In genomic region chr1:91346892-91347291, GRCm38 (mm10) we compare ENCODE assay signal across 8 mouse cellular contexts. TPM values are rescaled to one million over a fixed set of nuclear protein-coding genes. Genes with fewer than 3 reads are reported as not detected.
DNase-seq lines count a peak whose midpoint lies in the region; ATAC-seq lines count a peak whose summit lies in the region.

No protein-coding gene starts in this region.

- no peak overlapping the region for H3K4me3 ChIP-seq in forebrain, embryonic 15.5 days
- H3K4me3 ChIP-seq in hindbrain, embryonic 12.5 days, result no peak overlapping the region

- H3K27me3 ChIP-seq in forebrain, embryonic 15.5 days, result peaks cover 38% of the 10 kb centered on the region
- H3K27me3 ChIP-seq in hindbrain, embryonic 12.5 days, result peaks cover 49% of the 10 kb centered on the region

- intact Hi-C loops in left cerebral cortex, postnatal 10 days (cut with DNase I), result no loop called here

- no peak overlapping the region for H3K4me2 ChIP-seq in forebrain, embryonic 15.5 days (replicated peaks)
- no peak overlapping the region for H3K4me2 ChIP-seq in hindbrain, embryonic 12.5 days (replicated peaks)

- peak; percentile 86 for ATAC-seq in forebrain, embryonic 15.5 days (replicated peaks)
- ATAC-seq in hindbrain, embryonic 12.5 days (ENCODE audit: low FRiP score), result peak; percentile 61
- ATAC-seq in megakaryocyte progenitor cell, adult 5-6 weeks (replicated peaks; ENCODE audit: poor library complexity), result peak; percentile 91

- no peak overlapping the region for H3K9ac ChIP-seq in forebrain, embryonic 15.5 days (replicated peaks)
- no peak overlapping the region for H3K9ac ChIP-seq in hindbrain, embryonic 12.5 days

- H3K4me1 ChIP-seq in forebrain, embryonic 15.5 days, result peaks cover 11% of the 10 kb centered on the region
- H3K4me1 ChIP-seq in hindbrain, embryonic 12.5 days, result peaks cover 14% of the 10 kb centered on the region

- H3K36me3 ChIP-seq in forebrain, embryonic 15.5 days, result no peaks in the 10 kb centered on the region
- H3K36me3 ChIP-seq in hindbrain, embryonic 12.5 days, result no peaks in the 10 kb centered on the region

- H3K27ac ChIP-seq in forebrain, embryonic 15.5 days (replicated peaks), result no peak overlapping the region
- H3K27ac ChIP-seq in hindbrain, embryonic 12.5 days, result no peak overlapping the region

- peak; percentile 52 to 72 for DNase-seq in left cerebral cortex, adult 18-20 months (ENCODE audit: low spot score in 2 of 2)
- no peak for DNase-seq in left cerebral cortex, postnatal 10 days (ENCODE audit: extremely low spot score in 1 of 2, low spot score in 2 of 2)
- peak; percentile 51 for DNase-seq in cerebellum, adult 11 months
- DNase-seq in layer of hippocampus, postnatal 10 days (ENCODE audit: low spot score in 2 of 2), result peak; percentile 59 to 70
- DNase-seq in right cerebral cortex, postnatal 4 days, result peak; percentile 35

- H3K9me3 ChIP-seq in forebrain, embryonic 15.5 days, result no peaks in the 10 kb centered on the region
- H3K9me3 ChIP-seq in hindbrain, embryonic 12.5 days (replicated peaks), result no peaks in the 10 kb centered on the region

- WGBS in forebrain, embryonic 15.5 days, result 35% methylated on average over 3 of the region's 3 CpGs
- 38% methylated on average over 3 of the region's 3 CpGs for WGBS in hindbrain, embryonic 12.5 days

RNA-seq across cellular contexts. Expression of gene Klhl30, which starts 3.9 kb away (rescaled TPM):
- total RNA-seq in left cerebral cortex, adult 18-20 months (2021), result under 1 TPM; 0.26 to 0.30 TPM
- total RNA-seq in left cerebral cortex, postnatal 10 days (2021), result not detected
- 0.08 TPM in 1 of 2 replicates, not detected in the other for polyA plus RNA-seq in forebrain, embryonic 15.5 days (2015; fragmentation: Nextera tagmentation; extraction: Ambion mirVana)
- polyA plus RNA-seq in hindbrain, embryonic 12.5 days (2016; fragmentation: Nextera tagmentation; extraction: Ambion mirVana), result 0.41 and 0.59 TPM in 2 replicates
- total RNA-seq in layer of hippocampus, postnatal 10 days (2021), result not detected
- not detected in 2 replicates for total RNA-seq in megakaryocyte progenitor cell, adult 5-6 weeks (2015)
- 0.07 TPM in 1 of 2 replicates, not detected in the other for total RNA-seq in megakaryocyte progenitor cell, adult 5-6 weeks (2017)

RNA-seq across cellular contexts. Expression of gene Erfe, which starts 19.3 kb away (rescaled TPM):
- total RNA-seq in left cerebral cortex, adult 18-20 months (2021), result under 1 TPM; 0.30 to 0.58 TPM
- under 1 TPM; 0.39 to 0.41 TPM for total RNA-seq in left cerebral cortex, postnatal 10 days (2021)
- 0.20 TPM in 2 replicates for polyA plus RNA-seq in forebrain, embryonic 15.5 days (2015; fragmentation: Nextera tagmentation; extraction: Ambion mirVana)
- 0.49 and 0.90 TPM in 2 replicates for polyA plus RNA-seq in hindbrain, embryonic 12.5 days (2016; fragmentation: Nextera tagmentation; extraction: Ambion mirVana)
- total RNA-seq in layer of hippocampus, postnatal 10 days (2021), result under 1 TPM; 0.18 to 0.57 TPM
- total RNA-seq in megakaryocyte progenitor cell, adult 5-6 weeks (2015), result 1.7 TPM in 1 of 2 replicates, not detected in the other
- 0.50 and 2.5 TPM in 2 replicates for total RNA-seq in megakaryocyte progenitor cell, adult 5-6 weeks (2017)

RNA-seq across cellular contexts. Expression of gene Espnl, which starts 25.0 kb away (rescaled TPM):
- under 1 TPM; 0.16 to 0.26 TPM for total RNA-seq in left cerebral cortex, adult 18-20 months (2021)
- total RNA-seq in left cerebral cortex, postnatal 10 days (2021), result under 1 TPM; 0.13 to 0.14 TPM
- 0.06 and 0.10 TPM in 2 replicates for polyA plus RNA-seq in forebrain, embryonic 15.5 days (2015; fragmentation: Nextera tagmentation; extraction: Ambion mirVana)
- 0.17 and 0.18 TPM in 2 replicates for polyA plus RNA-seq in hindbrain, embryonic 12.5 days (2016; fragmentation: Nextera tagmentation; extraction: Ambion mirVana)
- total RNA-seq in layer of hippocampus, postnatal 10 days (2021), result under 1 TPM; 0.07 to 0.09 TPM
- total RNA-seq in megakaryocyte progenitor cell, adult 5-6 weeks (2015), result 0.05 and 0.17 TPM in 2 replicates
- total RNA-seq in megakaryocyte progenitor cell, adult 5-6 weeks (2017), result 0.03 and 0.17 TPM in 2 replicates

RNA-seq across cellular contexts. Expression of gene Scly, which starts 48.8 kb away (rescaled TPM):
- total RNA-seq in left cerebral cortex, adult 18-20 months (2021), result 10 to 100 TPM; 18.8 to 20.8 TPM
- 10 to 100 TPM; 10.4 to 10.5 TPM for total RNA-seq in left cerebral cortex, postnatal 10 days (2021)
- polyA plus RNA-seq in forebrain, embryonic 15.5 days (2015; fragmentation: Nextera tagmentation; extraction: Ambion mirVana), result 7.9 and 9.1 TPM in 2 replicates
- polyA plus RNA-seq in hindbrain, embryonic 12.5 days (2016; fragmentation: Nextera tagmentation; extraction: Ambion mirVana), result 13.1 and 14.0 TPM in 2 replicates
- 10 to 100 TPM; 12.0 to 12.8 TPM for total RNA-seq in layer of hippocampus, postnatal 10 days (2021)
- 19.8 and 20.0 TPM in 2 replicates for total RNA-seq in megakaryocyte progenitor cell, adult 5-6 weeks (2015)
- 21.1 and 23.6 TPM in 2 replicates for total RNA-seq in megakaryocyte progenitor cell, adult 5-6 weeks (2017)

RNA-seq across cellular contexts. Expression of gene Ilkap, which starts 51.7 kb away (rescaled TPM):
- total RNA-seq in left cerebral cortex, adult 18-20 months (2021), result 10 to 100 TPM; 60.1 to 64.3 TPM
- 10 to 100 TPM; 62.9 to 68.6 TPM for total RNA-seq in left cerebral cortex, postnatal 10 days (2021)
- 167 and 177 TPM in 2 replicates for polyA plus RNA-seq in forebrain, embryonic 15.5 days (2015; fragmentation: Nextera tagmentation; extraction: Ambion mirVana)
- polyA plus RNA-seq in hindbrain, embryonic 12.5 days (2016; fragmentation: Nextera tagmentation; extraction: Ambion mirVana), result 147 and 148 TPM in 2 replicates
- total RNA-seq in layer of hippocampus, postnatal 10 days (2021), result 10 to 100 TPM; 60.1 to 78.9 TPM
- total RNA-seq in megakaryocyte progenitor cell, adult 5-6 weeks (2015), result 71.6 and 91.4 TPM in 2 replicates
- 120 and 137 TPM in 2 replicates for total RNA-seq in megakaryocyte progenitor cell, adult 5-6 weeks (2017)

Comparison
In these comparisons a context has a peak if more than half of its experiments do, and no peak if none do; other contexts are left out.
1. DNase-seq: peak in left cerebral cortex, adult 18-20 months (2 of 2), cerebellum, adult 11 months (single experiment), layer of hippocampus, postnatal 10 days (2 of 2) and right cerebral cortex, postnatal 4 days (single experiment); none in left cerebral cortex, postnatal 10 days (0 of 2).
2. Peak in every context shown above with its lines, with median percentiles within 50 percentile points of each other: ATAC-seq.